Mouse (Mus musculus) mouse trophoblast stem cell (cell line): Measurements from ENCODE around the gene Rhov.

Experiments used
- in situ Hi-C, 2 experiments: fragments of 300-500 bp; cut with MseI, MboI; formaldehyde crosslinking; loops; 2 replicates in 1 of 2; 3 replicates in 1 of 2; pipeline ENCODE4 v1.15.1; 2025

Gene Rhov

GRCm38 (mm10) chr2:119292852-119293251 lies 21.8 kb upstream of the Rhov start:
- in situ Hi-C loops: loop anchor here in 1 of 2 experiments (10.0 kb wide), 1 partner anchor 132 kb away; no protein-coding TSS in a partner anchor

GRCm38 (mm10) chr2:119292281-119292680 lies 21.2 kb upstream of the Rhov start:
- in situ Hi-C loops: loop anchor here in 1 of 2 experiments (10.0 kb wide), 1 partner anchor 133 kb away; no protein-coding TSS in a partner anchor

- in situ Hi-C loops: loop anchor here (5.0 kb wide), 1 partner anchor 37 kb away; no protein-coding TSS in a partner anchor
Measured at GRCm38 (mm10) chr2:119289014-119289416, 17.9 kb upstream of the Rhov start.

DNA sequence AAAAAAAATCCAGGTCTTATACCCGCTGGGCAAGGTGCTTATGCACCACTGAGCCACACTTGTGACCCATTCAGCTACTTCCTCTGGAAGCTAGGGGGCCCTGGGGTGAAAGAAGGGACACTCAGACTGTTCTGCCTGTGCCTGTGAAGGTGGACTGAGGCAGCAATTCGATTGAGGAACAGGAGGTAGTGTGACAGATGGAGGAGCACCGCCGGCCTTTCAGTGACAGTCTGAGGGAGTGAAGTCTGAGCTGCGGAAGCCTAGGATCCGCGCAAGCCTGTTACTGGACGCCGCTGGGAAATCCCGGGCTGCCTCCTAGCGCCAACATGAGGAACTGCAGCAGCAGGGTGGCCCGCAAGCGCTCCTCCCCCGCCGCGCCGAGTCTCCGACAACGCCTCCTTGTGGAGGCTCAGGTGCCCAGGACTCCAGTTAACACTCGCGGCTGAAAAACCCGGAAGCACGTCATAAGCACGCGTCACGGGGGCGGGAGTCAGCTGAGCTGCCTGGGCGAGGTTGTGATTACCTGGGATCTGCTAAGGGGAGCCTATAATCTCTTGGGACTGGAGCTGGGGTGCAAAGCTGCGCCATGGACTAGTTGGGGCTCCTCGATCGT lies 17.3 kb upstream of the Rhov start, which contains the start of gene Vps18:
Gene Vps18 (plus strand): TSS at position 471 of the 613 bp plus-strand sequence.
- in situ Hi-C loops: loop anchor here (5.0 kb wide), 1 partner anchor 36 kb away; no protein-coding TSS in a partner anchor

- in situ Hi-C loops: loop anchor here (5.0 kb wide), 1 partner anchor 35 kb away; no protein-coding TSS in a partner anchor
Measured at GRCm38 (mm10) chr2:119287372-119287771, 16.3 kb upstream of the Rhov start.

DNA sequence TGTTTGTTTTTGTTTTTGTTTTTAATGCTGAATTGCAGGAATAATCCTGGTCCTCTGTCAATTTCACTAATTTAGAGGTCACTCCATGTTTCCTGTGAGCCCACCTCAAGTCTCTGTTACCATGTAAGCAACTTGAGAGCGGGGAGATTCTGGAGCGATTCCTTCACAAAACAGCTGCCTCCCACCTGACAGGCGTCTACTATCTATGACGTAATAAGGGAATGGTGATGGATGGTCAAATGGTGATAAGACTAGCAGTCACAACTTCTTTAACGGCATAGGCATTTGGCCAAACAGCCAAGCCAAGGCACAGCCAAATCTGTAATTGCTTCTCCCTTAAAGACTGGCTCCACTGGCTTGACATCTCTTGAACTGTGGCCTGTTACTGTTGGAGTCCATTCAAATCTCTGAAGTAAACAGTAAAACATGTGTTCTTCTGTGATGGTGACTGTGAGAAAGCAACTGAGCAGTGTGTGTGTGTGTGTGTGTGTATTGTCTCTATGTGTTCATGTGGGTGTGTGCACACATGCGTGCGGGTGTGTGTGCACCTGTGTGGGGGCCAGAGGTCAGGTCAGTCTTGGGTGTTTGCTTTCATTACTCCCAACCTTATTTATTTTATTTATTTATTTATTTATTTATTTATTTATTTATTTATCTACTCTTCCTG lies 11.0 kb upstream of the Rhov start:
- in situ Hi-C loops: no loop called here

DNA sequence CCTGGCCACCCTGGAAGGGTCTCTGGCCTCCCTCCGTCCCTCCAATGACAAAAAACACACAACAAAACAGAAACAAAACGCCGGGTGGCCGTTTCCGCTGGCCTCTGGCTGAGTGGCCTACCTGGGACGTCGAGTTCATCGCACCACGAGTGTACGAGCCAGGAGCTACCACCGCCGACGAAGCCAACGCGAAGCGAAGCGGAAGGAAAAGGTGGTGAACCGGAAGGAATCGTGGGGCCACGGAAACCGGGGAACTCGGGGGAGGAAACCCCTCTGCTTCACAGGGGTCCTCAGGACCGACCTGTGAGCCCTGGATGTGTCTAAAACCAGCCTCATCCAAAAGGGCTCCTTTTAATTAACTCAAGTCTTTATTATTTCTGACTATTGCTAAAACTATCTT lies 6.7 kb upstream of the Rhov start:
- in situ Hi-C loops: no loop called here

DNA sequence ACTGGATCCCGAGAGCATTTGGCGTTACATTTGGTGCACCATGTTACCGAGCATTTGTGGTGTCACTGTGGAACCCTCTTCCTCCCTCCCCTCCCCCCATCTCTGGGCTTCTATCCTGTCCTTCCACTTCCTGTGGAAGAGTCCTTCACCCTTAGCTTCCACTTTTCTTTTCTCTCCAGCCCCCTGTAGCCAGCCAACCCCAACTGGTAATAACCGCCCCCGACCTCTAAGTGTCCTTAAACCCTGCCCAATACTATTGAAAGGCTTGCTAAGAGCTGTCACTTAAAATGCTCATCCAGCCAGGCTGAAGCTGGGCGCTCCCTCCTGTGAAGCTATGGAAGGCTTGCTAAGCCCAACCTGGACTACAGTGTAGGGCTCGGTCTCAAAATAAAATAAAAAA lies 5.9 kb upstream of the Rhov start:
- in situ Hi-C loops: no loop called here

- in situ Hi-C loops: no loop called here
Measured at GRCm38 (mm10) chr2:119274126-119274525, 3.1 kb upstream of the Rhov start.

DNA sequence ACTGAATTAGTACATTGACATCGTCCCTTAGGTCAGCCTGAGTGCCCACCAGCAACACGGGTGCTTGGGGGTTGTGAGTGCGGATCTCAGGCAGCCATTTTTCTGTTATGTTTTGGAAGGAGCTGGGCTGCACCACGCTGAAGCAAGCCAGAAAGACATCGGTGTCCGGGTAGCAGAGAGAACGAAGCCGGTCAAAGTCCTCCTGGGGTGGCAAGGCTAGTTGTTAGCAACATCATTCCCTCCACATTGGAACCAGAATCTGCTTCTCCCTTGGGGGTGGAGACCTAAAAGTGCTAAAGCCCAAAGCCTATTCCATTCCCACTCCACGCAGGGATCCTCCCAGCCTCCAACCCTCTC lies 808 bp downstream of the Rhov start:
- in situ Hi-C loops: no loop called here

DNA sequence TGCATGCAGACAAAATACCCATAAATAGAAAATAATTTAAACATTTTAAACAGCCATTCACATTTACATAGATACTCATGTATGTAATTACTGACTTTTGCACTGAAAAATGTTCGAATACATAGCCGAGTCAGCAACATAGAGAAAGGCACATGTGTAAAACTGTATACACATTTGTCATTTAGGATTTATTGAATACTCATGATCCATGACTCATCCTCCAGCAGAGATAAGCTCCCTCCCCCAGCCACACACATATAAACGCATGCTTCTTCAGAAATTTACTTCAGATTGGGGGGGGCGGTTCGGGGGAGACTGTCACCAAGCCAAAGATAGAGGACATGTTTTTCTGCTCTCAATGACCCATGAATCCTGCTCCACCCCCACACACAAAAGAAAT lies 7.3 kb downstream of the Rhov start:
- in situ Hi-C loops: no loop called here

DNA sequence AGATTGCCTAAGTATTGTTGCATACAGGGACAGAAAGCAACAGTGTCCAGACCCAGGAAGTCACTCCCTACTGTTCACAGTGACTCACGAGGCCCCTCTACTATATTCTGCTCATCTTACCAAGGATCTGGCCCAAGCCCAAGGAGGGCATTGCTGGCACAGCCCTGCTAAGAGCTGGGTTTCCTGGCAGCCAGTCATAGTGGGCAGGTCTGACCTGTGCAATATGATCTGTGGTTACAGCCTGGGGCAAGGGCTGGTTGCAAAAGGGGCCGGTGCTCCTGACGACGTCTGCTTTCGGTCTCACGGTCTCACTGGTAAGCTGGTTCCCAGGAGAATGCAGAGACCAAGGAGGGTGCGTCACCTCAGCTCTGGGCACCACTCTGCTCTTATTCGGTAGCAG lies 8.1 kb downstream of the Rhov start:
- in situ Hi-C loops: no loop called here

- in situ Hi-C loops: no loop called here
Measured at GRCm38 (mm10) chr2:119261326-119261725, 9.7 kb downstream of the Rhov start.

DNA sequence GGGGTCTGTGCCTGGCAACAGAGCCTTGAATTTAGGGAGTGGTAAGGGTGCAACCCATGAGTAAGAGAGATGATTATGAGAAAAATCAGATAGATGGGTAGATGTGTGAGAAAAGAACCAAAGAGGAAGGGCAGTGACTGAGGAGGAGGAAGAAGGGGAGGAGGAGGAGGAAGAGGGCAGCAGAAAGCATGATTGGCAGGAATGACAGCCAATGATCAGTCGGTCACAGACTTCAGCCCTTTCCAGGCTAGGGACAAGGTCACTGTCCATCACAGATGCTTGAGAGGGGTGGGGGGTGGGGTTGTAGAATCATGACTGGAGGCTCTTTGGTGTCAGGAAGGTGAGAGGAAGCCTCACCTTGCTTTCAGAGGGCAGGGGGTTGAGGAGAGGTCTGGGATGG lies 10.6 kb downstream of the Rhov start:
- in situ Hi-C loops: no loop called here

DNA sequence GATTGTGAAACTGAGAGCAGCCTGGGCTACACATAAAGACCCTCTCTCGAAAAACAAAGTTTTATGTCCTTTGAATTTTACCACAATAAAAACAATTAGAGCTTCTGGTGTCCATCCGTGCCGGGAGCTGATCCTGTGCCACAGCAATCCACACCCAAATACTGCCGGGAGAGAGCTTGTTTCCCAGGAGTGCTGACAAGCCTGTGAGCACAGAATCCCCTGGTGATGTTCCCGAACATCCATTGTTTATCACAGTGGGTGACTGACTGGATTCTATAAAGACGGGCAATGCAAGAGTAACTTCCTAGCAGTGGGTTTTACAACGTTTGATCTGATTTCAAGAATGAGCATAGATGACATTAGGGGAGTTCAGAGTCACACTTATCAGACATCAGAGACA lies 16.1 kb downstream of the Rhov start:
- in situ Hi-C loops: loop anchor here (5.0 kb wide), 1 partner anchor 32 kb away; the partner anchor contains the start of gene Vps18 (in 2 of the 2)

- in situ Hi-C loops: loop anchor here (5.0 kb wide), 1 partner anchor 36 kb away; the partner anchor contains the start of gene Vps18 (in 2 of the 2)
Measured at GRCm38 (mm10) chr2:119250826-119251478, 20.1 kb downstream of the Rhov start.

- in situ Hi-C loops: loop anchor here (5.0 kb wide), 1 partner anchor 37 kb away; the partner anchor contains the start of gene Vps18 (in 2 of the 2)
Measured at GRCm38 (mm10) chr2:119250377-119250776, 20.7 kb downstream of the Rhov start.

GRCm38 (mm10) chr2:119249592-119250061 lies 21.4 kb downstream of the Rhov start:
- in situ Hi-C loops: loop anchor here (5.0 kb wide), 1 partner anchor 38 kb away; the partner anchor contains the start of gene Vps18 (in 2 of the 2)

GRCm38 (mm10) chr2:119247904-119248303 lies 23.2 kb downstream of the Rhov start:
- in situ Hi-C loops: no loop called here

- in situ Hi-C loops: no loop called here
Measured at GRCm38 (mm10) chr2:119245246-119245645, 25.8 kb downstream of the Rhov start.

DNA sequence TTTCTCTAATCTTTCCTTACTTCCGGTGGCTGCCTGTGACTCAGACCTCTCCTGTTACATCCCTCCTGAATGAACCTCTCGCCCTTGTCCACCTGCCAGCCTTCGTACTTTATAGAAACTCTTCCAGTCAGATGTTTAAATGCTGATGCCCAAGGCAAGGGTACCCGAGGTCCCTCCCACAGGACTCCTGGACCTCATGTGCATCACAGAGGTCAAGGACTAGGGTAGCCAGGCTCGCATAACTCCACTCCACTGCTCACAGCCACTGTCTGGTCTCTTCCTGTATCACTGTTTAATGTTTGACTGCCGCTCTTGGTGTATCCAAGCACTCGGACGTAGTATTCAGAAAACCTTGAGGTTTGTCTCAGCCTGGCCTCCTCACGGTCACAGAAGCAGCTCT lies 28.5 kb downstream of the Rhov start:
- in situ Hi-C loops: no loop called here

DNA sequence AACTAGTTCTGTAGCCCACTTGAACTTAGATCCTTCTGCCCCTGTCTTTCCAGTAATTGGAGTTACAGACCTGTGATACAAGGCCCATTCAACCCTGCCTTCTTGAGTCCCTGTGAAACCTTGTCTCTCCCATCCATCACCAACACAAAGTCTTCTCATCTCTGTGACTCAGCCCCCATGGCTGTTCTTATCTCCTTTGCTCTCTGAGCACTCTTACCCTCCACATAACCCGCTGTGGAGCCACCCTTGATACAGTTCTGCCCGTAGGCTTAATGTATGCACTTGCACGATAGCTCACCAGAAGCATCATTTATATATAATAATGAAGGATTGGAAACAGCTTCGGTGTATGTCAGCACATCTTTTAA lies 30.3 kb downstream of the Rhov start:
- in situ Hi-C loops: no loop called here
